Mouse (Mus musculus) embryonic fibroblast, embryonic 13.5 days (primary cell): ENCODE data around the gene Spice1. TPM values are rescaled to one million over a fixed set of nuclear protein-coding genes. Genes with fewer than 3 reads are reported as not detected.
A peak's percentile ranks its signal among the peaks of the same experiment; 100 is the strongest.

Experiments
- H3K27ac ChIP-seq: 2 replicates; pipeline ENCODE4 v1.5.1; 2012; ENCODE audit warnings: low read length, control low read depth, inconsistent platforms; ENCODE audit not compliant: insufficient read depth
- H3K4me1 ChIP-seq: 2 replicates; pipeline ENCODE4 v1.6.1; 2011; ENCODE audit warnings: low read length; ENCODE audit not compliant: control insufficient read depth, insufficient read depth
- H3K4me3 ChIP-seq: 2 replicates; pipeline ENCODE4 v1.5.1; 2011; ENCODE audit warnings: mild to moderate bottlenecking, control low read depth, low read length; ENCODE audit not compliant: insufficient read depth
- CTCF ChIP-seq: IDR thresholded peaks from 2 replicates; pipeline ENCODE4 v1.5.1; 2011; ENCODE audit warnings: mild to moderate bottlenecking, control low read depth, low read length, moderate library complexity, borderline replicate concordance; ENCODE audit not compliant: insufficient read depth
- POLR2A ChIP-seq: IDR thresholded peaks from 2 replicates; pipeline ENCODE4 v1.6.1; 2011; ENCODE audit warnings: low read depth, mild to moderate bottlenecking, control low read depth, low read length, moderate library complexity
- polyA plus RNA-seq: library from polyadenylated mRNA; stranded (reverse); fragments of >200 nt; gene quantifications from 2 replicates; pipeline ENCODE4 v1.2.4, GENCODE M21; 2011; ENCODE audit warnings: low read depth; ENCODE audit not compliant: missing spikeins, insufficient read length

Gene Spice1
- polyA plus RNA-seq, 1 experiment, result 25.4 TPM

- Histone ChIP-seq H3K4me3 (no peak overlapping the region), H3K4me1 (no peaks in the 10 kb centered on the region), H3K27ac (no peak overlapping the region)
- TF ChIP-seq POLR2A (no peak), CTCF (no peak)
Observed at GRCm38 (mm10) chr16:44330657-44331056, 16.3 kb upstream of the Spice1 start.

DNA sequence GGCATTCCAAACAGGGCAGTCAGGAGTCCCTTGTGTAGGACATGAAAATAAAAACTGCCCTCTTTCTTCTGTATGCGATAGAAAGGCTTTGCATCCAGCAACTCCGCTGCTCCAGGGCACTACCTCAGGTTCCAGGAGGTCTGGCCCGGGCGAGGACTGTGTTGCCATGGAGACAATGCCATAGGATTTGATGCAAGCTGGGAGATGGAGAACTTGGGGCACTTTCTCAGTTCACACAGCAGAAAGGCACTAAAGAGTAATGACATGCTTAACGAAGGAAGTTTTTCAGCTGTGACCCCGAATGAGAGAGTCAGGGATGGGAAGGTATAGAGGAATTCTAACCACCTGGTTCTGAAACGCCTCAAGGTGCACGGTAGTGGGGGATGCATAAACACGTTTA, 15.8 kb upstream of the Spice1 start:
- Histone ChIP-seq H3K27ac (no peak overlapping the region), H3K4me1 (no peaks in the 10 kb centered on the region), H3K4me3 (no peak overlapping the region)
- no peak for TF ChIP-seq CTCF
- no peak for TF ChIP-seq POLR2A

GRCm38 (mm10) chr16:44331671-44331994, 15.3 kb upstream of the Spice1 start:
- TF ChIP-seq CTCF, result no peak
- TF ChIP-seq POLR2A, result no peak
- Histone ChIP-seq H3K4me1 (no peaks in the 10 kb centered on the region), H3K4me3 (peak overlapping the region; percentile 47; the same call in 1 of the 2 replicates), H3K27ac (no peak overlapping the region)

DNA sequence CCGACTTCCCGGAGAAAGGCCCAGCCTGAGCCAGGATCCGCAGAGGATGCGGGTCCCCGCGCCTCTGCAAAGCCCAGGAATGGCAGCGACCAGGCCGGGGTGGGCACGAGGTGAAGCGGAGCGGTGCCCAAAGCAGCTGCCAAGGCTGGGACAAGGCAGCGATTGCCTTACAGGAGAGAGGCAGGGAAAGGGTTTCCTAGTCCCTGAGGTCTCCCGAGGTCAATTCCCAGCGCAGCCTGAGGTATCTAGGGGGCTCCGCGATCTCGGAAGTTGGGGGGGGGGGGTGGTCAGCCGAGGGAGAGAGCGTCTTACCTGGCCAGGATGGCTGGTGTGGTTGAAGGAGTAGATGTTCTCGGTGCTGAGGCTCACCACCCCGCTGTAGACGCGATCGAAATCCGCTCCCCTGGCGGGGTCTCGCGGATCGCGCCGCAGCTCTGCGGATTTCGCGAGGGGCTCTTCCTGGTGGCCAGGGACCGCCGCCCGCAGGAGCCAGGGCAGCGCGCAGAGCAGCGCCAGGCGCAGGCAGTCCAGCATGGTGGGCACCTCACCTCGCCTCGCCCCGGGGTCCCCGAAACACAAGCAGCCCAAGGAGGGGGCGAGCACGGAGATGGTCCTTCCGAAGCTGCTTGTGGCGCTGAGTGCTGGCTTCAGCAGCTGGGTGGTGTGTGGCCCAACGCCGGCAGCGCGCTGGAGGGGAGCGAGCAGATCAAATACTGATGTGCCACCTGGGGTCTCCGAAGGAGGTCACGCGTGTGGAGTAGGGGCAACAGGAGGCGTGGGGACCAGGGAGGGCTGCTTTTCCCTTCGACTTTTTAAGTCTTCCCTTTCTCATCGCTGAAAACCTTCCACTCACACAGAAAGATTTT, 14.7 kb upstream of the Spice1 start:
- TF ChIP-seq POLR2A (no peak), CTCF (no peak)
- Histone ChIP-seq H3K4me1 (no peaks in the 10 kb centered on the region), H3K4me3 (peak overlapping the region; percentile 47), H3K27ac (no peak overlapping the region)

GRCm38 (mm10) chr16:44332861-44333284, 14.0 kb upstream of the Spice1 start, which contains the start of gene Sidt1:
TSS of gene Sidt1 (minus strand) at chr16:44333196.
- peak within 1 kb of the TSS; percentile 47 for H3K4me3 ChIP-seq
- H3K4me1 ChIP-seq, result no peaks in the 10 kb centered on the region
- TF ChIP-seq CTCF, result no peak
- TF ChIP-seq POLR2A, result no peak
- H3K27ac ChIP-seq, result no peak within 1 kb of the TSS

DNA sequence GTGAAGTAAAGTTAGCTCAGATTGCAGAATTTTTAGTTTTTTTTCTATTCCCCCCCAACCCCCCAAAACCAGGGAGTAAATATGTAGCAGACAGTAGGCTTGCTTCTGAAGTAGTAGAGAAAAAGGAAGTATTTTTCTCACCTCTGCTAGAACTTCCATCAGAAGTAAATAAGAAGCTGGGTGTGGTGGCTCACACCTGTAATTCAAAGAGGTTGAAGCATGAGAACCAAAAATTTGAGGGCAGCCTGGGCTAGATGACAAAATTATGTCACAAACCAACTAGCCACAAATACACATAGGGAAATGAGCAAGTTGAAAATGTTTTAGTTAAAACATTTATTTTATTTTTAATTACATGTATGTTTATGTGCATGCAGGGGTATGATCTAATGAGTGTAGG, 9.4 kb upstream of the Spice1 start:
- Histone ChIP-seq H3K27ac (no peak overlapping the region), H3K4me1 (no peaks in the 10 kb centered on the region), H3K4me3 (no peak overlapping the region)
- TF ChIP-seq POLR2A (no peak), CTCF (no peak)

DNA sequence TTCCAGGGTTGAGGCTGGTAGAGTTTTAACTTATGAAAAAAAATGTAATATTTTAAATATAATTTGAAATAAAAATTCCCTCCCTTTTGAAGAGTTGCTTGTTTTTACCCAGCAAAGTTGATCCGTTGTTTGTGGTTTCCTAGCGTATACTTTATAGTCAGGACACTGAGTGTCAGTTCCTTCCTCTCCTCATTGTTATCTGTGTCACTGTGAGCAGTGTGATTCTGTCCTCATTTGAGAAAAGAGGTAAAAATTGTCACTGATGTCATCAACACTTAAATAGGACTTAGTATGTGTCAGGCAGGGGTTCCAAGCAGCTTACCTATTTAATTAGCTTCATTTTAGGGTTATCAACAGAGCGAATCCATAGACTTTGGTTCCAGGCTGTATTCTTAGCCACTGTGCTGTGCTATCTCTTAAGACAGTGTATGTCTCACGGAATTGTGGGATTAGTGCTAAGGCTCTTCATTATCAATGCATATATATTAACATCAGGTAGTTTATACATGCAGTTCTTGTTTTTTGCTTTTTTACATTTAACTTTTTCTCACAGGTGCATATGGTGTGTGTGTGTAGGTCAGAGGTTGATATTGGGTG, 3.0 kb downstream of the Spice1 start:
- Histone ChIP-seq H3K4me3 (no peak overlapping the region), H3K27ac (no peak overlapping the region), H3K4me1 (no peaks in the 10 kb centered on the region)
- TF ChIP-seq POLR2A, result no peak
- TF ChIP-seq CTCF, result no peak

GRCm38 (mm10) chr16:44356291-44356690, 9.4 kb downstream of the Spice1 start:
- Histone ChIP-seq H3K4me3 (no peak overlapping the region), H3K27ac (no peak overlapping the region), H3K4me1 (no peaks in the 10 kb centered on the region)
- TF ChIP-seq POLR2A (no peak), CTCF (no peak)

- no peak overlapping the region for H3K4me3 ChIP-seq
- H3K27ac ChIP-seq, result no peak overlapping the region
- no peaks in the 10 kb centered on the region for H3K4me1 ChIP-seq
- no peak for TF ChIP-seq POLR2A
- TF ChIP-seq CTCF, result no peak
Observed at GRCm38 (mm10) chr16:44357571-44358268, 10.8 kb downstream of the Spice1 start.

DNA sequence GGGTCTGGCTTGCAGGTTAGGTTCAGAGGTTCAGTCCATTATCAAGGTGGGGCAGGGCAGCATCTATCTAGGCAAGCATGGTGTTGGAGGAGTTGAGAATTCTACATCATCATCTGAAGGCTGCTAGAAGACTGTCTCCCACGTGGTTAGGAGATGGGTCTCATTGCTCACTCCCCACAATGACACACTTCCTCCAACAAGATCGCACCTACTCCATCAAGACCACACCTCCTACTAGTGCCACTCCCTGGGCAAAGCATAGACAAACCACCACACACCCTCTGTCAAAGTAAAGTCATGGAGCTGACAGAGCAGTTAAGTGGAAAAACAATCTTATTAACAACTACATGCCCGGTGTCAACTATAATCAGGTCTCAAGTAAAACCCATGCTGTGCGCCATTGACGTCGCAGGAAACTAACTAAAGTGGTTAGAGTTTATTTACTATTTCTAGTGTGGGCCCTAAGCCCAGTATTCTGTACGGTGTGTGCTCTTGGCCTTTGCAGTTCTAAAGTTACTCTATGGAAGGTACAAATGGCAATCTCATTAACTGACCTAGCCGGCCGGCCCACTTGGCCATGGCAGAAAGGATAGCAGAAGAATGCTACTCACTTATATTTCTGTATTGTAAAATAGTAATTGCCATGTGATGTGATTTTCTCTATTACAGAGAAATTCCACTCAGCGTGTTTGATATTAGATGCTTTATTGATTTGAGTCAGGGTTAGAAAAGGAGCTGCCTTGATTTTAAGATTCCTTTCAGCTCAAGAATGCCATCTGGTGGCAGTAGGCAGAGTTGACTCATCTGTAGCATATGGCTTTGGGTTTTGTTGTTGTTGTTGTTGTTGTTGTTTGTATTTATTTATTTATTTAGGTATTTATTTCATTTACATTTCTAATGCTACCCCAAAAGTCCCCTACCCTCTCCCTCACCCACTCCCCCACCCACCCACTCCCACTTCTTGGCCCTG, 15.3 kb downstream of the Spice1 start:
- no peak for TF ChIP-seq CTCF
- TF ChIP-seq POLR2A, result no peak
- Histone ChIP-seq H3K27ac (no peak overlapping the region), H3K4me1 (no peaks in the 10 kb centered on the region), H3K4me3 (no peak overlapping the region)
